Mouse (Mus musculus): Measurements from ENCODE around the gene Stx7.

DNA sequence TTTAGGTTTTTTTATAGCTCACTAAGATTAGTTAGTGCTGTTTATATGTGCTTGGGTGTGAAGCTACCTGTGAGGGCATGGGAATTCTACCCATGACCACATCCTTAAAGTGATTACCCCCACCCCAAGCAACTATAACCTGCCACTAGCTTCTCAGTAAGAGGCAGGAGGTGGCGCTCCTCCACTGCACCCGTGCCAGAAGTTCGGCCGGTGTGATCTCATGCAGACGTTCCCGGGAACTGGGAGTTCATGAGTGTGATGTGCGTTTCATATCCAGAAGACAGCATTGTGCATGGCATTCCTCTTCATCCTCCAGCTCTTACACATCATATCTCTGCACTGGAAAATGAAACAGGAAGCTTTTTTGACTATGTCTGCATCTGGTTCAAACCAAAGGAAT lies 41.3 kb downstream of the Stx7 start:
- TF ChIP-seq POLR2A (IDR thresholded peaks at IDR 0.05; ENCODE audit: control insufficient read depth, extremely low read depth, insufficient read depth, low read length, poor library complexity): no peak
- TF ChIP-seq CTCF (IDR thresholded peaks at IDR 0.05; ENCODE audit: borderline replicate concordance, control insufficient read depth, extremely low read depth, insufficient read depth, low read length, poor library complexity): no peak
